Mouse (Mus musculus) bone marrow macrophage, adult 2 months (primary cell): ENCODE data around the gene Esrrg.

Experiments used
- CTCF ChIP-seq: IDR thresholded peaks from 2 replicates; pipeline ENCODE4 v1.5.1; 2012; ENCODE audit warnings: low read depth, mild to moderate bottlenecking, low read length, moderate library complexity
- POLR2A ChIP-seq: IDR thresholded peaks from 2 replicates; pipeline ENCODE4 v1.6.1; 2012; ENCODE audit warnings: mild to moderate bottlenecking, low read depth, low read length, borderline replicate concordance

- TF ChIP-seq CTCF (no peak), POLR2A (no peak)
Measured at GRCm38 (mm10) chr1:187631486-187631885, 22.9 kb downstream of the Esrrg start.
